Comparison of ENCODE assay signal across 8 mouse cellular contexts in genomic region chr11:108925202-108925601, GRCm38 (mm10). TPM values are rescaled to one million over a fixed set of nuclear protein-coding genes. Genes with fewer than 3 reads are reported as not detected.
DNase-seq lines count a peak whose midpoint lies in the region; ATAC-seq lines count a peak whose summit lies in the region.

No protein-coding gene starts in this region.

- peak overlapping the region; percentile 92 for H3K4me3 ChIP-seq in hindbrain, embryonic 14.5 days (replicated peaks; ENCODE audit: low read length)

- 14% methylated on average over 6 of the region's 6 CpGs for WGBS in hindbrain, embryonic 14.5 days

- ATAC-seq in hindbrain, embryonic 14.5 days (ENCODE audit: low FRiP score): no peak

- DNase-seq in T-cell, adult 2 months (ENCODE audit: low spot score): peak; percentile 79
- DNase-seq in cerebellum, postnatal 14 days: peak; percentile 92 to 96
- DNase-seq in frontal cortex, postnatal 36 days (ENCODE audit: low spot score in 2 of 2): peak; percentile 85 to 92
- peak; percentile 94 for DNase-seq in hindbrain, embryonic 14.5 days (ENCODE audit: low spot score)
- DNase-seq in layer of hippocampus, postnatal 14 days (ENCODE audit: low spot score in 2 of 2): peak; percentile 86 to 89
- DNase-seq in lung, postnatal 36 days: peak; percentile 90
- DNase-seq in right cerebral cortex, postnatal 10 days (ENCODE audit: low spot score in 2 of 2): peak; percentile 88 to 91
- peak; percentile 88 for DNase-seq in urinary bladder, postnatal 14 days (ENCODE audit: low spot score)

- H3K4me2 ChIP-seq in hindbrain, embryonic 14.5 days (replicated peaks): peak overlapping the region; percentile 68

- no peaks in the 10 kb centered on the region for H3K27me3 ChIP-seq in hindbrain, embryonic 14.5 days (ENCODE audit: control insufficient read depth, insufficient read depth, low read length)

- peak overlapping the region; percentile 10; the same call in 1 of the 2 replicates for H3K27ac ChIP-seq in hindbrain, embryonic 14.5 days

- H3K36me3 ChIP-seq in hindbrain, embryonic 14.5 days (replicated peaks; ENCODE audit: control insufficient read depth, insufficient read depth): no peaks in the 10 kb centered on the region

- peak overlapping the region; percentile 90 for H3K9ac ChIP-seq in hindbrain, embryonic 14.5 days

- no peaks in the 10 kb centered on the region for H3K9me3 ChIP-seq in hindbrain, embryonic 14.5 days (ENCODE audit: control insufficient read depth, low read length)

- H3K4me1 ChIP-seq in hindbrain, embryonic 14.5 days (replicated peaks; ENCODE audit: control insufficient read depth, insufficient read depth, low read length): peaks cover 79% of the 10 kb centered on the region

RNA-seq across cellular contexts. Expression of gene Axin2, which starts 5.1 kb away (rescaled TPM):
- polyA plus RNA-seq in hindbrain, embryonic 14.5 days (2014; fragmentation: Nextera tagmentation; extraction: Ambion mirVana): 9.0 and 11.7 TPM in 2 replicates
- total RNA-seq in layer of hippocampus, postnatal 14 days (2021): 10 to 100 TPM; 28.1 to 28.6 TPM
